Mouse (Mus musculus): ENCODE measurements around the gene Sh2b3.

DNA sequence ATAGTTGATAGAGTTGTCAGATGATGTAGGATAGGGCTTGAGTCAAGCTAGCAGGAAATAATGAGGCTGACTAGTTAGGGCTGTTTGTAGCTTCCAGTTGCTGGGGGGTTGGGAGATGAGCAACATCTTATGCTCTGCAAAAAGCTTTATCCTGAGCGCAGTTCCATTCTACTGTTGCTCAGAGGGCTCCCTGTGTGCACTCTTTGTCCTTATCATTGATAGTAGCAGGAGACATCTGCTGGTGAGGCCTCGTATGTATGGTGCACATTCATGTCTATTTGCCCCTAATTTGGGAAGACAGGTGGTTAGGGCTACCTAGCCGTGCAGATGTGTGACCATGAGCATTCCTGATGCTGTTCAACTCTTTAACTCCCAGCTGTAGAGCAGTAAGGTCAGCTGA, 65.8 kb downstream of the Sh2b3 start:
- TF ChIP-seq POLR2A (IDR thresholded peaks at IDR 0.05; ENCODE audit: borderline replicate concordance, extremely low read depth, insufficient read depth, insufficient read length, poor library complexity, severe bottlenecking) (no peak), CTCF (IDR thresholded peaks at IDR 0.05; ENCODE audit: borderline replicate concordance, extremely low read depth, insufficient read depth, insufficient read length) (no peak)

All from brain, embryonic 14.5 days (tissue).